Mouse (Mus musculus) limb, embryonic 14.5 days (tissue): ENCODE measurements around the gene Grm5. TPM values are rescaled to one million over a fixed set of nuclear protein-coding genes. Genes with fewer than 3 reads are reported as not detected.
A peak's percentile ranks its signal among the peaks of the same experiment; 100 is the strongest.

Source experiments
- ATAC-seq: fragments of 200-750 bp; cut with Nextera tagmentation; 2 replicates; pipeline ENCODE4 v1.8.0; 2017; ENCODE audit warnings: low read depth, moderate number of reproducible peaks, moderate TSS enrichment; ENCODE audit not compliant: low FRiP score
- DNase-seq: peaks from one replicate; pipeline ENCODE4 v3.0.0-alpha.2; 2015; ENCODE audit warnings: low spot score
- H3K27ac ChIP-seq: fragments of 300-500 bp; sonication (generic); replicated peaks from 2 replicates; pipeline ENCODE4 v1.5.1; 2014; ENCODE audit warnings: low read depth, mild to moderate bottlenecking, low read length, moderate library complexity, mixed read lengths
- H3K27me3 ChIP-seq: fragments of 300-500 bp; sonication (generic); 2 replicates; pipeline ENCODE4 v1.6.1; 2014; ENCODE audit warnings: low read length, mixed read lengths; ENCODE audit not compliant: control insufficient read depth, insufficient read depth
- H3K36me3 ChIP-seq: fragments of 300-500 bp; sonication (generic); 2 replicates; pipeline ENCODE4 v1.6.1; 2014; ENCODE audit warnings: mild to moderate bottlenecking, low read length, moderate library complexity, mixed read lengths; ENCODE audit not compliant: control insufficient read depth, insufficient read depth
- H3K4me1 ChIP-seq: fragments of 300-500 bp; sonication (generic); 2 replicates; pipeline ENCODE4 v1.6.1; 2014; ENCODE audit warnings: antibody characterized with exemption, low read length, mixed read lengths; ENCODE audit not compliant: control insufficient read depth, insufficient read depth
- H3K4me2 ChIP-seq: fragments of 300-500 bp; sonication (generic); replicated peaks from 2 replicates; pipeline ENCODE4 v1.6.1; 2014; ENCODE audit warnings: low read depth, mild to moderate bottlenecking, low read length, moderate library complexity; ENCODE audit not compliant: severe bottlenecking
- H3K4me3 ChIP-seq: fragments of 300-500 bp; sonication (generic); replicated peaks from 2 replicates; pipeline ENCODE4 v1.5.1; 2014; ENCODE audit warnings: low read length
- H3K9ac ChIP-seq: fragments of 300-500 bp; sonication (generic); 2 replicates; pipeline ENCODE4 v1.6.1; 2014; ENCODE audit warnings: mild to moderate bottlenecking, low read depth, low read length, moderate library complexity; ENCODE audit not compliant: severe bottlenecking
- H3K9me3 ChIP-seq: fragments of 300-500 bp; sonication (generic); 2 replicates; pipeline ENCODE4 v1.6.1; 2016; ENCODE audit warnings: low read length; ENCODE audit not compliant: control insufficient read depth
- POLR2A ChIP-seq: fragments of 200-500 bp; IDR thresholded peaks from 2 replicates; pipeline ENCODE4 v1.8.0; 2012; ENCODE audit warnings: inconsistent platforms, mild to moderate bottlenecking, moderate library complexity, borderline replicate concordance; ENCODE audit not compliant: insufficient read depth, insufficient read length; ENCODE audit errors: extremely low read depth
- WGBS: fragments of 180-500 bp; shearing (Covaris S2); extraction: QIAGEN DNeasy Blood & Tissue Kit; methylation state at CpG from one replicate; pipeline ENCODE4 v1.1.7; 2014; 5-methylcytosine and 5-hydroxymethylcytosine counted together
- polyA plus RNA-seq, 2 experiments: library from polyadenylated mRNA; depleted of rRNA in 1 of 2; stranded (reverse) in 1 of 2; unstranded in 1 of 2; fragments of >200 nt; fragmentation: Nextera tagmentation in 1 of 2; extraction: Ambion mirVana in 1 of 2; gene quantifications; 2 replicates each; pipeline versions ENCODE4 v1.2.1 to v1.2.3; 2012 to 2014

Grm5 gene
- 0.01 and 0.04 TPM in 2 replicates for polyA plus RNA-seq (2012; rRNA removed)
- polyA plus RNA-seq (2014; fragmentation: Nextera tagmentation; extraction: Ambion mirVana): 0.08 TPM in 1 of 2 replicates, not detected in the other

- no peaks in the 10 kb centered on the region for H3K36me3 ChIP-seq
- H3K4me1 ChIP-seq: no peaks in the 10 kb centered on the region
- ATAC-seq (no peak), DNase-seq (no peak)
- no peak for TF ChIP-seq POLR2A
- 0 out of 2 replicates have a peak within 1 kb of the TSS, but pooled peaks have one; percentile 8 for H3K4me3 ChIP-seq
- H3K4me2 ChIP-seq: peak within 1 kb of the TSS; percentile 33
- H3K27ac ChIP-seq: no peak within 1 kb of the TSS
- peaks cover 7% of the 10 kb centered on the region for H3K27me3 ChIP-seq
- no peak within 1 kb of the TSS for H3K9ac ChIP-seq
- H3K9me3 ChIP-seq: no peaks in the 10 kb centered on the region
- WGBS: 35% methylated on average over 2 of the region's 2 CpGs
Measured at GRCm38 (mm10) chr7:87583868-87584267, at the start of gene Grm5. Gene Grm5 (plus strand): TSS chr7:87584168.

- ATAC-seq (no peak), DNase-seq (no peak)
- Histone ChIP-seq H3K27me3 (no peaks in the 10 kb centered on the region), H3K27ac (no peak overlapping the region), H3K36me3 (no peaks in the 10 kb centered on the region), H3K4me3 (no peak overlapping the region), H3K9ac (no peak overlapping the region), H3K4me2 (no peak overlapping the region), H3K4me1 (no peaks in the 10 kb centered on the region), H3K9me3 (no peaks in the 10 kb centered on the region)
- TF ChIP-seq POLR2A: no peak
Measured at GRCm38 (mm10) chr7:87539031-87539430, 44.9 kb upstream of the Grm5 start.

- WGBS: 58% methylated on average over 1 of the region's 1 CpGs
- no peaks in the 10 kb centered on the region for H3K27me3 ChIP-seq
- DNase-seq (no peak), ATAC-seq (no peak)
- H3K4me2 ChIP-seq: no peak overlapping the region
- no peak overlapping the region for H3K9ac ChIP-seq
- no peak overlapping the region for H3K4me3 ChIP-seq
- TF ChIP-seq POLR2A: no peak
- H3K36me3 ChIP-seq: no peaks in the 10 kb centered on the region
- H3K27ac ChIP-seq: no peak overlapping the region
- no peaks in the 10 kb centered on the region for H3K4me1 ChIP-seq
- H3K9me3 ChIP-seq: no peaks in the 10 kb centered on the region
Measured at GRCm38 (mm10) chr7:87565300-87565699, 18.7 kb upstream of the Grm5 start.

GRCm38 (mm10) chr7:87566476-87566875 is 17.5 kb upstream of the Grm5 start:
- no peak overlapping the region for H3K27ac ChIP-seq
- no peak for TF ChIP-seq POLR2A

GRCm38 (mm10) chr7:87584281-87584701 is 323 bp downstream of the Grm5 start:
- Histone ChIP-seq H3K27ac (no peak overlapping the region), H3K4me3 (0 out of 2 replicates have a peak overlapping the region, but pooled peaks have one; percentile 8), H3K9ac (no peak overlapping the region), H3K4me2 (peak overlapping the region; percentile 33), H3K36me3 (no peaks in the 10 kb centered on the region), H3K9me3 (no peaks in the 10 kb centered on the region), H3K27me3 (peaks cover 7% of the 10 kb centered on the region), H3K4me1 (no peaks in the 10 kb centered on the region)
- WGBS: 3% methylated on average over 28 of the region's 28 CpGs
- DNase-seq (no peak), ATAC-seq (no peak)
- no peak for TF ChIP-seq POLR2A

More at GRCm38 (mm10) chr7:87566476-87566875, 17.5 kb upstream of the Grm5 start:
- Histone ChIP-seq H3K9ac (no peak overlapping the region), H3K27me3 (no peaks in the 10 kb centered on the region), H3K9me3 (no peaks in the 10 kb centered on the region), H3K36me3 (no peaks in the 10 kb centered on the region), H3K4me3 (no peak overlapping the region), H3K4me2 (no peak overlapping the region), H3K4me1 (no peaks in the 10 kb centered on the region)
- ATAC-seq (no peak), DNase-seq (peak; percentile 23)
